Mouse (Mus musculus): ENCODE measurements around the gene Anapc5.
A peak's percentile ranks its signal among the peaks of the same experiment; 100 is the strongest.

Anapc5 gene

GRCm38 (mm10) chr5:122799379-122800344 lies 21.5 kb downstream of the Anapc5 start:
- DNase-seq (ENCODE audit: low spot score in 2 of 2): no peak

GRCm38 (mm10) chr5:122798557-122799378 lies 22.4 kb downstream of the Anapc5 start:
- DNase-seq (ENCODE audit: low spot score in 2 of 2): peak; percentile 64

GRCm38 (mm10) chr5:122797866-122798265 lies 23.3 kb downstream of the Anapc5 start:
- DNase-seq (ENCODE audit: low spot score in 2 of 2): no peak

- no peak for DNase-seq (ENCODE audit: low spot score in 2 of 2)
Observed at GRCm38 (mm10) chr5:122788696-122789095, 32.4 kb downstream of the Anapc5 start.

- no peak for DNase-seq (ENCODE audit: low spot score in 2 of 2)
Observed at GRCm38 (mm10) chr5:122786035-122786819, 34.9 kb downstream of the Anapc5 start.

GRCm38 (mm10) chr5:122783726-122784406 lies 37.3 kb downstream of the Anapc5 start:
- no peak for DNase-seq (ENCODE audit: low spot score in 2 of 2)

- DNase-seq (ENCODE audit: low spot score in 2 of 2): no peak
Observed at GRCm38 (mm10) chr5:122782066-122782465, 39.1 kb downstream of the Anapc5 start.

- no peak for DNase-seq (ENCODE audit: low spot score in 2 of 2)
Observed at GRCm38 (mm10) chr5:122780791-122781432, 40.2 kb downstream of the Anapc5 start.

- DNase-seq (ENCODE audit: low spot score in 2 of 2): peak; percentile 45 to 63
Observed at GRCm38 (mm10) chr5:122779277-122779834, 41.8 kb downstream of the Anapc5 start, which contains the start of gene Camkk2. Gene Camkk2 (minus strand): TSS chr5:122779409.

- peak in 1 of 2 experiments; percentile 32 for DNase-seq (ENCODE audit: low spot score in 2 of 2)
Observed at GRCm38 (mm10) chr5:122778231-122779226, 42.6 kb downstream of the Anapc5 start.

GRCm38 (mm10) chr5:122777322-122777721 lies 43.8 kb downstream of the Anapc5 start:
- no peak for DNase-seq (ENCODE audit: low spot score in 2 of 2)

GRCm38 (mm10) chr5:122775646-122776286 lies 45.4 kb downstream of the Anapc5 start:
- no peak for DNase-seq (ENCODE audit: low spot score in 2 of 2)

- no peak for DNase-seq (ENCODE audit: low spot score in 2 of 2)
Observed at GRCm38 (mm10) chr5:122774743-122775611, 46.2 kb downstream of the Anapc5 start.

- no peak for DNase-seq (ENCODE audit: low spot score in 2 of 2)
Observed at GRCm38 (mm10) chr5:122773756-122774155, 47.4 kb downstream of the Anapc5 start.

- no peak for DNase-seq (ENCODE audit: low spot score in 2 of 2)
Observed at GRCm38 (mm10) chr5:122771428-122771827, 49.7 kb downstream of the Anapc5 start.

GRCm38 (mm10) chr5:122770806-122771261 lies 50.3 kb downstream of the Anapc5 start:
- DNase-seq (ENCODE audit: low spot score in 2 of 2): no peak

GRCm38 (mm10) chr5:122770304-122770703 lies 50.8 kb downstream of the Anapc5 start:
- DNase-seq (ENCODE audit: low spot score in 2 of 2): no peak

All from frontal cortex, postnatal 25 days (tissue).